7 mouse cellular contexts compared by ENCODE assay signal in the genomic region with DNA sequence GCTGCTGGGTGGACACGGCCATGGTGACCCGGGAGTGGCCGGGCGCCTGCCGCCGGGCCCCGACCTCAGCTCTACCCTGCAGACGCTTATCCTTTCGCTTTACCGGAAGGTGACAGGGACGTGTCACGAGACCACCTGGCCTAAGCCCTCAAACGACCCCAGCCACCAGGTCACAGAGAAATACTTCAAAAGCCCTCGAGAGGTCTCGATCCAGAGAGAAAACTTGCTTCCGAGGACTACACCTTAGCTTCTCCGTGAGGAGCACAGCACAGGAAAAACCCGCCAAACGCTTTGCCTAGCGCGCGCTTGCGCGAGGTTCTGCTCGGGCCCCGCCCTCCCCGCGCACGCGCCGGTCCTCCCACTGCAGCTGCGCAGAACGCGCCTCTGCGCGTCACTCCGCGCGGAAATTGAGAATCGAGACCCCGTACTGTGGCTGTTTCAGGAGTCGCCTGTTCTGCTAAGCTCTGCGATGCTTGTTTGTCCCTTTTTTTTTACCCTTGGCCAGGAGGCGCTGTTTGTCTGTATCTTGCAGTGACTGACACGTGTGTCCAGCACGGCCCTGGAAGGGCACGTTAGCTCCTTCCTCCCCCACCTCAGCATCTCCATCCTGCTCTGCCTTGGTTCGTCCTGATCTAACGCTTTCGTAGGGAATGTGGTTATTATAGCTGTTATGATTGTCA. TPM values are rescaled to one million over a fixed set of nuclear protein-coding genes. Genes with fewer than 3 reads are reported as not detected.
DNase-seq lines count a peak whose midpoint lies in the region; ATAC-seq lines count a peak whose summit lies in the region.

Gene Pola2 (minus strand): TSS at position 320 of the 680 bp plus-strand sequence.

- peak within 1 kb of the TSS; percentile 71 for H3K4me3 ChIP-seq in limb, embryonic 10.5 days
- H3K4me3 ChIP-seq in midbrain, embryonic 13.5 days (replicated peaks): peak within 1 kb of the TSS; percentile 58

- whole genome bisulfite sequencing in limb, embryonic 10.5 days: under 1% methylated on average over 50 of the region's 50 CpGs
- WGBS in midbrain, embryonic 13.5 days: under 1% methylated on average over 50 of the region's 50 CpGs

- peaks cover 30% of the 10 kb centered on the region for H3K4me1 ChIP-seq in limb, embryonic 10.5 days
- peaks cover 19% of the 10 kb centered on the region for H3K4me1 ChIP-seq in midbrain, embryonic 13.5 days (replicated peaks)

- H3K9me3 ChIP-seq in limb, embryonic 10.5 days (replicated peaks): no peaks in the 10 kb centered on the region
- no peaks in the 10 kb centered on the region for H3K9me3 ChIP-seq in midbrain, embryonic 13.5 days

- peak; percentile 77 for ATAC-seq in granulocyte monocyte progenitor cell, adult 5-6 weeks (replicated peaks; ENCODE audit: poor library complexity, severe bottlenecking)
- ATAC-seq in midbrain, embryonic 13.5 days: peak; percentile 91

- peak within 1 kb of the TSS; percentile 83 for H3K4me2 ChIP-seq in midbrain, embryonic 13.5 days (replicated peaks)

- peaks cover 28% of the 10 kb centered on the region for H3K36me3 ChIP-seq in limb, embryonic 10.5 days
- H3K36me3 ChIP-seq in midbrain, embryonic 13.5 days: peaks cover 3% of the 10 kb centered on the region

- peak within 1 kb of the TSS; percentile 73 for H3K9ac ChIP-seq in midbrain, embryonic 13.5 days (replicated peaks)

- H3K27ac ChIP-seq in limb, embryonic 10.5 days: peak within 1 kb of the TSS; percentile 89
- H3K27ac ChIP-seq in midbrain, embryonic 13.5 days: no peak within 1 kb of the TSS; the same call in 1 of the 2 replicates

- peak; percentile 78 for DNase-seq in adrenal gland, adult 8-10 months
- peak; percentile 90 for DNase-seq in embryo, embryonic 9.5 days (ENCODE audit: extremely low spot score)
- DNase-seq in kidney, adult 11 months: peak; percentile 80
- DNase-seq in limb, embryonic 10.5 days (ENCODE audit: low spot score): peak; percentile 89
- peak; percentile 83 for DNase-seq in spleen, adult 12 weeks (ENCODE audit: low spot score)

- H3K27me3 ChIP-seq in limb, embryonic 10.5 days (ENCODE audit: low read depth, poor library complexity, severe bottlenecking): no peaks in the 10 kb centered on the region
- no peaks in the 10 kb centered on the region for H3K27me3 ChIP-seq in midbrain, embryonic 13.5 days

RNA-seq across cellular contexts. Expression of gene Pola2, which starts in this region (rescaled TPM):
- 10 to 100 TPM; 22.5 to 51.0 (median 27.8) TPM for total RNA-seq in adrenal gland, adult 8-10 months (2022)
- 122 and 129 TPM in 2 replicates for total RNA-seq in granulocyte monocyte progenitor cell, adult 5-6 weeks (2014; fragmentation: Nextera tagmentation)
- total RNA-seq in granulocyte monocyte progenitor cell, adult 5-6 weeks (2017): 56.9 and 64.9 TPM in 2 replicates
- 125 and 130 TPM in 2 replicates for polyA plus RNA-seq in limb, embryonic 10.5 days (2016; fragmentation: Nextera tagmentation; extraction: Ambion mirVana)
- polyA plus RNA-seq in midbrain, embryonic 13.5 days (2015; fragmentation: Nextera tagmentation; extraction: Ambion mirVana): 31.6 and 32.1 TPM in 2 replicates
